Mouse (Mus musculus) neural tube, embryonic 12.5 days (tissue): ENCODE data around the gene Vwce. TPM values are rescaled to one million over a fixed set of nuclear protein-coding genes. Genes with fewer than 3 reads are reported as not detected.

Experiments used
- ATAC-seq: fragments of 200-750 bp; cut with Nextera tagmentation; 2 replicates; pipeline ENCODE4 v1.8.0; 2017; ENCODE audit warnings: low read depth, mild to moderate bottlenecking, moderate TSS enrichment, moderate library complexity; ENCODE audit not compliant: low FRiP score
- H3K27ac ChIP-seq: fragments of 300-500 bp; sonication (generic); 2 replicates; pipeline ENCODE4 v1.5.1; 2016
- H3K27me3 ChIP-seq: fragments of 300-500 bp; sonication (generic); replicated peaks from 2 replicates; pipeline ENCODE4 v1.6.1; 2016; ENCODE audit warnings: mild to moderate bottlenecking
- H3K36me3 ChIP-seq: fragments of 300-500 bp; sonication (generic); 2 replicates; pipeline ENCODE4 v1.6.1; 2016; ENCODE audit warnings: mild to moderate bottlenecking
- H3K4me1 ChIP-seq: fragments of 300-500 bp; sonication (generic); 2 replicates; pipeline ENCODE4 v1.6.1; 2016
- H3K4me2 ChIP-seq: fragments of 300-500 bp; sonication (generic); replicated peaks from 2 replicates; pipeline ENCODE4 v1.6.1; 2016; ENCODE audit warnings: mild to moderate bottlenecking
- H3K4me3 ChIP-seq: fragments of 300-500 bp; sonication (generic); 2 replicates; pipeline ENCODE4 v1.5.1; 2016
- H3K9ac ChIP-seq: fragments of 300-500 bp; sonication (generic); 2 replicates; pipeline ENCODE4 v1.6.1; 2016; ENCODE audit warnings: mild to moderate bottlenecking
- H3K9me3 ChIP-seq: fragments of 300-500 bp; sonication (generic); 2 replicates; pipeline ENCODE4 v1.6.1; 2016; ENCODE audit warnings: mild to moderate bottlenecking
- WGBS: fragments of 180-500 bp; shearing (Covaris S2); methylation state at CpG from one replicate; pipeline ENCODE4 v1.1.7; 2016; 5-methylcytosine and 5-hydroxymethylcytosine counted together
- polyA plus RNA-seq: library from polyadenylated mRNA; unstranded; fragments of >200 nt; fragmentation: Nextera tagmentation; extraction: Ambion mirVana; gene quantifications from 2 replicates; pipeline ENCODE4 v1.2.1, GENCODE M21; 2016

The Vwce gene
- polyA plus RNA-seq, 1 experiment from 2014 or later, result 0.33 TPM

GRCm38 (mm10) chr19:10678772-10679067 is 44.7 kb downstream of the Vwce start:
- Histone ChIP-seq H3K4me3 (no peak overlapping the region), H3K9me3 (no peaks in the 10 kb centered on the region), H3K36me3 (no peaks in the 10 kb centered on the region), H3K4me2 (no peak overlapping the region), H3K27ac (no peak overlapping the region), H3K27me3 (no peaks in the 10 kb centered on the region), H3K9ac (no peak overlapping the region), H3K4me1 (no peaks in the 10 kb centered on the region)
- 88% methylated on average over 1 of the region's 1 CpGs for WGBS
- 0 out of 2 replicates have a peak, but pooled peaks have one; percentile 32 for ATAC-seq

DNA sequence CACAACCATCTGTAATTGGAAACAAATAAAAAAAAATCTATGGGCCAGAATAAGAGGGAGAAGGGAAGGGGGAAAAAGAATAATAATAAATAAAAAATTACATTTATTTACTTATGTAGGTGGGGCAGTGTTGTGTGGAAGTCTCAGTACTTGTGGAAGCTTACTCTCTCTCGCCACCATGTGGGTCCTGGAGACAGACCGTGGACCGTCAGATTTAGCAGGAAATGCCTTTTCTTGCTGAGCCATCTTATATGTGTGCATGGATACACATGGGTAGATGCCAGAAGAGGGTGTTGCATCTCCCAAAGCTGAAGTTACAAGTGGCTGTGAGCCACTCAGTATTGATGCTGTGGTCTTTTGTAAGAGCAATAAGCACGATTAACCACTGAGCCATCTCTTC is 47.6 kb downstream of the Vwce start:
- WGBS, result 71% methylated on average over 4 of the region's 4 CpGs
- no peaks in the 10 kb centered on the region for H3K27me3 ChIP-seq
- no peak overlapping the region for H3K4me2 ChIP-seq
- no peaks in the 10 kb centered on the region for H3K4me1 ChIP-seq
- no peak overlapping the region for H3K4me3 ChIP-seq
- H3K9me3 ChIP-seq, result no peaks in the 10 kb centered on the region
- H3K9ac ChIP-seq, result no peak overlapping the region
- H3K36me3 ChIP-seq, result no peaks in the 10 kb centered on the region
- H3K27ac ChIP-seq, result no peak overlapping the region
- ATAC-seq, result no peak

- WGBS, result 90% methylated on average over 9 of the region's 9 CpGs
- H3K36me3 ChIP-seq, result no peaks in the 10 kb centered on the region
- no peak overlapping the region for H3K9ac ChIP-seq
- H3K9me3 ChIP-seq, result no peaks in the 10 kb centered on the region
- H3K4me3 ChIP-seq, result no peak overlapping the region
- H3K27ac ChIP-seq, result no peak overlapping the region
- no peak for ATAC-seq
- no peaks in the 10 kb centered on the region for H3K27me3 ChIP-seq
- peaks cover 13% of the 10 kb centered on the region for H3K4me1 ChIP-seq
- H3K4me2 ChIP-seq, result no peak overlapping the region
Observed at GRCm38 (mm10) chr19:10685081-10685480, 51.1 kb downstream of the Vwce start.

DNA sequence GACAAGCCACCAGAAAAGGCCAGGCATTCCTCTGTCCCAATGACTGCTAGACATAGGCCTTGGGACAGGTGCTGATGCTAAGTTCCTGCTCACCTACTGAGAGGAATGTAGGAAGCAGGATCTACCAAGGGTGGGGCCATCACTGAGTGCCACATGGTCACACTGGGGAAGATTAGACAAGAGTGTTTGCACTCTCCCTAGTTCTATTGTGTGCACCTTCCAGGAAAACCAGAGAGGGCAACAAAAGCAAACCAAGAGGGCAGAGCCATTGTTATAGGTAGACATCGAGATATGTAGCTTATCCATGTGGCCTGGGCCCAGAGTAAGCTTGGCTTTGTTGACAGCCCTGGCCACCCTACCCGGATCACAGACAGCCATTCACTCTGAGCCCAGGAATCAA is 51.7 kb downstream of the Vwce start:
- Histone ChIP-seq H3K36me3 (no peaks in the 10 kb centered on the region), H3K4me2 (no peak overlapping the region), H3K9me3 (no peaks in the 10 kb centered on the region), H3K4me3 (no peak overlapping the region), H3K27ac (no peak overlapping the region), H3K4me1 (peaks cover 20% of the 10 kb centered on the region), H3K27me3 (no peaks in the 10 kb centered on the region), H3K9ac (no peak overlapping the region)
- no peak for ATAC-seq
- 80% methylated on average over 2 of the region's 2 CpGs for WGBS

DNA sequence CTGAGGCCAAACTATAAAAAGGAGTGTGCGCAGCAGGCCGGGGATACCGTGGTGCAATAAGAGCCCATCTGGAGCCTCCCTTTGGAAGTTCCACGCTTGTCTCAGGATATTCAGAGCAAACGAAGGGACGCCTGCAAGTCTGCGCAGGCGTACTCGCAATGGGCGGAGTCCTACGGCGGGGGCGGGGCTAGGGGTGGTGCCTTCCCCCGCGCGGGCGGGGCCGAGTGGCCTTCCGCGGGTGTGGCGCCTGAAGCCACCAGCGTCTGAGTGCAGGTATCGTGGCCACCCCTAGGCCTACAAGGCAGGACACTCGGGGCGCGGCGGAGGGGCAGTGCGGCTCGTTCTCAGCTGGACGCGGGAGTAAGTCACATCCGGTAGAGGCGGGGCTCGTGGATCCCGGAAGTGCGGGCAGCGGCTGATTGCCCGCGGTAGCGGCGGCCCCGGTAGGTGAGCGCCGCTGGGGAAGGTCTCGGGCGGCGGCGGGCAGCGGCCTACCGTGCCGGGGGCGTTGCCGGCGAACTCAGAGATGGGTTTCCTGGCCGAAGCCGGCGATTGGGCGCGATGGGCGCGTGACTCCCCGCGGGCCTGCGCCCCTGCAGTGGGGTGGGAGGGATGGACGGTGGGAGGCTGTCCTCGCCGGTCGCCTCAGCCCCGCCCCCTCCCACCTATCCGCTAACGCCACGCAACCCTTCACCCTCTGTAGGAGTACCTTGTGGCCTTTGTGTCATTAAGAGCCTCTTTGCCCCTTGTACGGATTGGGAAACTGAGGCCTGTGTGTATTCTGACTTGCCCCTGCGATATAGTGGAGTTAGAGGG is 54.7 kb downstream of the Vwce start, which contains the start of gene Vps37c:
Gene Vps37c, plus strand, starts transcription at position 199 of the 816 bp plus-strand sequence.
- peak; percentile 95 for ATAC-seq
- WGBS, result under 1% methylated on average over 74 of the region's 74 CpGs
- Histone ChIP-seq H3K4me2 (peak within 1 kb of the TSS; percentile 75), H3K27ac (peak within 1 kb of the TSS; percentile 89), H3K4me3 (peak within 1 kb of the TSS; percentile 72), H3K4me1 (peaks cover 22% of the 10 kb centered on the region), H3K27me3 (no peaks in the 10 kb centered on the region), H3K9me3 (no peaks in the 10 kb centered on the region), H3K9ac (peak within 1 kb of the TSS; percentile 84), H3K36me3 (no peaks in the 10 kb centered on the region)

- H3K27me3 ChIP-seq, result no peaks in the 10 kb centered on the region
- H3K9me3 ChIP-seq, result no peaks in the 10 kb centered on the region
- no peak for ATAC-seq
- H3K27ac ChIP-seq, result peak overlapping the region; percentile 89; the same call in 1 of the 2 replicates
- H3K4me2 ChIP-seq, result peak overlapping the region; percentile 75
- H3K36me3 ChIP-seq, result no peaks in the 10 kb centered on the region
- H3K9ac ChIP-seq, result peak overlapping the region; percentile 84
- peak overlapping the region; percentile 72 for H3K4me3 ChIP-seq
- 65% methylated on average over 5 of the region's 5 CpGs for WGBS
- H3K4me1 ChIP-seq, result peaks cover 22% of the 10 kb centered on the region
Observed at GRCm38 (mm10) chr19:10689470-10690166, 55.6 kb downstream of the Vwce start.

- Histone ChIP-seq H3K4me3 (no peak overlapping the region), H3K4me2 (peak overlapping the region; percentile 75), H3K9me3 (no peaks in the 10 kb centered on the region), H3K27ac (no peak overlapping the region), H3K4me1 (peaks cover 25% of the 10 kb centered on the region), H3K36me3 (no peaks in the 10 kb centered on the region), H3K9ac (no peak overlapping the region), H3K27me3 (no peaks in the 10 kb centered on the region)
- ATAC-seq, result no peak
- 85% methylated on average over 3 of the region's 3 CpGs for WGBS
Observed at GRCm38 (mm10) chr19:10690336-10690735, 56.3 kb downstream of the Vwce start.

- no peaks in the 10 kb centered on the region for H3K9me3 ChIP-seq
- 94% methylated on average over 4 of the region's 4 CpGs for WGBS
- H3K4me3 ChIP-seq, result no peak overlapping the region
- H3K27me3 ChIP-seq, result no peaks in the 10 kb centered on the region
- H3K27ac ChIP-seq, result no peak overlapping the region
- no peak for ATAC-seq
- 0 out of 2 replicates have a peak overlapping the region, but pooled peaks have one; percentile 75 for H3K4me2 ChIP-seq
- peaks cover 33% of the 10 kb centered on the region for H3K4me1 ChIP-seq
- H3K36me3 ChIP-seq, result no peaks in the 10 kb centered on the region
- H3K9ac ChIP-seq, result no peak overlapping the region
Observed at GRCm38 (mm10) chr19:10691121-10691520, 57.1 kb downstream of the Vwce start.

DNA sequence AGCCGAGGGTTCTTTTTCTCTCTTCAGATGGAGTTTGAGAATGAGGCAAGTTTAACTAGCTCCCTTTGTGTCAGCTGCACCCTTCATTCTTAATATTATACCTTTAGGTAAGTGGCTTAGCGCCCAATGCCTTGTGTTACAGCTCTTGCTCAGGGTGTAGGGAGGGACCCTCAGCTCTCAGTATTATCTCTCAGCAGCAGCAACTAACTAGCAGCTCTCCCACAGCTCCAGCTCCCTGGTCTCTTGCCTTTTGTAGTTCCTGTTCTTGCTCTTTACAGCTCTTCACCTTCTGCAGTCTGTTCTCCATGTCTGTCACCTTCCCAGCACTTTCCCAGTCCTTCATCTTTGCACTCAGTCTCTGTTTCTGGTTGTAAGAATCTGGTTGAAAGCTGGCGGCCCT is 57.6 kb downstream of the Vwce start:
- Histone ChIP-seq H3K36me3 (no peaks in the 10 kb centered on the region), H3K4me2 (no peak overlapping the region), H3K4me1 (peaks cover 34% of the 10 kb centered on the region), H3K27me3 (no peaks in the 10 kb centered on the region), H3K9me3 (no peaks in the 10 kb centered on the region), H3K27ac (no peak overlapping the region), H3K4me3 (no peak overlapping the region), H3K9ac (no peak overlapping the region)
- WGBS, result 85% methylated on average over 3 of the region's 3 CpGs
- no peak for ATAC-seq

DNA sequence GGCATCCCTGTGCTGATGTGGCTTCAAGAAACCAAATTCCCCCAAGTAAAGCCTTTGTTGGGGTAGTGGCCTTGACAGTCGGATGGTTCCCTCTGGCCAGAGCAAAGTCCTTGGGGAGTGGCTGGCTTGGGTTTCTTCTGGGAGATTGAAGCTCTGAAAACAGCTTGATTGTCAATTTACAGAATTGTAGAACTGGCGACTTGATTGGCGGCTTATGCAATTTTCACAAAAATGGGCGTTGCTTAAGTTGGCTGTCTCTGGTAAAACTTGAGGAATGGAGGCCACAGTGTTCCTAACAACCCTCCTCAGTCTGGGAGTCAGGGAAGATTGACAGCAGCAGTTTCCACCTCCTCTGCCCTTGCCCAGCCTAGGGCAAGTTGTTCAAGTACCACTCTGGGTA is 58.3 kb downstream of the Vwce start:
- Histone ChIP-seq H3K27ac (no peak overlapping the region), H3K4me2 (no peak overlapping the region), H3K27me3 (no peaks in the 10 kb centered on the region), H3K4me1 (peaks cover 36% of the 10 kb centered on the region), H3K36me3 (no peaks in the 10 kb centered on the region), H3K4me3 (no peak overlapping the region), H3K9ac (no peak overlapping the region), H3K9me3 (no peaks in the 10 kb centered on the region)
- 89% methylated on average over 4 of the region's 4 CpGs for WGBS
- ATAC-seq, result no peak

- WGBS, result 90% methylated on average over 10 of the region's 10 CpGs
Observed at GRCm38 (mm10) chr19:10693926-10694682, 60.1 kb downstream of the Vwce start.

GRCm38 (mm10) chr19:10695801-10696200 is 61.8 kb downstream of the Vwce start:
- Histone ChIP-seq H3K4me1 (peaks cover 43% of the 10 kb centered on the region), H3K4me2 (0 out of 2 replicates have a peak overlapping the region, but pooled peaks have one; percentile 12), H3K27ac (peak overlapping the region; percentile 21; the same call in 1 of the 2 replicates), H3K27me3 (no peaks in the 10 kb centered on the region), H3K9ac (0 out of 2 replicates have a peak overlapping the region, but pooled peaks have one; percentile 13), H3K4me3 (no peak overlapping the region), H3K36me3 (no peaks in the 10 kb centered on the region), H3K9me3 (no peaks in the 10 kb centered on the region)
- no peak for ATAC-seq
- 44% methylated on average over 7 of the region's 7 CpGs for WGBS

More at GRCm38 (mm10) chr19:10693926-10694682, 60.1 kb downstream of the Vwce start:
- Histone ChIP-seq H3K27me3 (no peaks in the 10 kb centered on the region), H3K4me3 (no peak overlapping the region), H3K9me3 (no peaks in the 10 kb centered on the region), H3K9ac (no peak overlapping the region), H3K4me2 (no peak overlapping the region), H3K36me3 (no peaks in the 10 kb centered on the region), H3K4me1 (peaks cover 42% of the 10 kb centered on the region), H3K27ac (no peak overlapping the region)
- ATAC-seq, result no peak
